Mouse (Mus musculus) heart, adult 2 months (tissue): ENCODE measurements at regions not wholly inside any gene's neighbourhood (a gene's known extent, or its start where the extent isn't known, plus 50 kb on each side); places are given as distances from the start of the nearest gene placed in this dataset.

Experiments used
- CTCF ChIP-seq: fragments of 200-600 bp; IDR thresholded peaks from 2 replicates; pipeline ENCODE4 v1.8.1; 2022; ENCODE audit warnings: antibody characterized with exemption, mild to moderate bottlenecking, moderate library complexity
- EP300 ChIP-seq: fragments of 200-500 bp; IDR thresholded peaks from 2 replicates; pipeline ENCODE4 v1.6.1; 2011; ENCODE audit warnings: low read depth, low read length, control low read depth; ENCODE audit not compliant: insufficient read depth
- POLR2A ChIP-seq: fragments of 200-500 bp; IDR thresholded peaks from 2 replicates; pipeline ENCODE4 v1.6.1; 2011; ENCODE audit warnings: mild to moderate bottlenecking, low read depth, low read length, control low read depth; ENCODE audit not compliant: insufficient read depth

DNA sequence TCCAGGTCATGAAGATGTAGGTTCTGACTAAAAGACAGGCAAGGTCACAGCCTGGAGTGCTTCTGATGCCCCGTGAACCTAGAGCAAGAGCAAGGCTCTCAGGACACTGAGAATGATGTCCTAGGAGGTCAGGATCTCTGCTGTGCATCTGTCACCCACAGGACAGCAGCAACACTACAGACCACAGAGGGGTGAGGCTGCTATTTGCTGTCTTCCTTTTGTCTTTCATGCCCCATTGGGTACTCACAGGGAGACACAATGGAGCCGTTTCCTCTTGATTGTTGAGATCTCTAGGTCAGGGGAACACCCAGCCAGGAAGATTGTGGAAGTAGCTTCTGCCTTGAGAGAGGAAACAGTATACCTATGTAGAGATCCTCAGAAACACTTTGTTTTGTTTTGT lies 339.9 kb downstream of the Mex3b start:
- no peak for TF ChIP-seq CTCF
- no peak for TF ChIP-seq POLR2A
- no peak for TF ChIP-seq EP300
